Mouse (Mus musculus): Measurements from ENCODE around the gene Bmp15.

The Bmp15 gene

DNA sequence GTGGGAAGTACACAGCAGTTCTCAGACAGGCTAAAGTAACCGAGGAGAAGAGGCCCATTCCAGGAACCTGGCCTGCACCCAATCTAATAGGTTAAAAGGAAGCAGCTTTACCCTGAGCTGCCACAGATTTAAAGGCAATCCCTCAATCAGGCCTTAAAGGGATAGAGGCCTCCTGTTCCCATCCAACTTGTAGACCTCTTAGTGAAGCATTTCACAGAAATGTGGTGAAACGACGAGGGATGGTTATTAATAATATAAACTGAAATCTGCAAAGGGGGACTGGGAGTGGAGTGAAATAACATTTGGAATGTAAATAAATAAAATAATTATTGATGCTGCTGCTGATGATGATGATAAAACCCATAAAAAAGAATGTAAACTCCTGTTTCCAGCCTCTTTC, at the start of gene Bmp15:
Bmp15 (minus strand) TSS at position 101 of the 400 bp plus-strand sequence.
- DNase-seq, result no peak

DNA sequence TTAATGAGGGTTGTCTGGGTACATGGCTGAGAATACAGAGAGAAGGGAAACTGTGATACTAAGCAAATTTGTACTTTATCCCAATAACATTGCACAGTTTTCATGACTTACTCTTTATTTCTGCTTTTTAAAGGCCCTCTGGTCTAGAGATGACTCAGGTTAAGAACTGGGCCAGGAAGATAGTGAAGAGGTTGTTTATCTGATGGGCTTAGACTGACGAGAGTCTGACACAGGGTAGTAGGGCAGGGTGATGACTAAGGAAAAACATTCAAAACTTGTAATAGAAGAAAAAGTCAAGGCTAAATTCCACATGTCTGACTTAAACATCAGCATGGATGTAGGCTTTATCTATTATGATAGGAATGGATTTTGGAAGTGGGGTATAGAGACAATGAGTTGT, 48.3 kb upstream of the Bmp15 start:
- no peak for DNase-seq

DNA sequence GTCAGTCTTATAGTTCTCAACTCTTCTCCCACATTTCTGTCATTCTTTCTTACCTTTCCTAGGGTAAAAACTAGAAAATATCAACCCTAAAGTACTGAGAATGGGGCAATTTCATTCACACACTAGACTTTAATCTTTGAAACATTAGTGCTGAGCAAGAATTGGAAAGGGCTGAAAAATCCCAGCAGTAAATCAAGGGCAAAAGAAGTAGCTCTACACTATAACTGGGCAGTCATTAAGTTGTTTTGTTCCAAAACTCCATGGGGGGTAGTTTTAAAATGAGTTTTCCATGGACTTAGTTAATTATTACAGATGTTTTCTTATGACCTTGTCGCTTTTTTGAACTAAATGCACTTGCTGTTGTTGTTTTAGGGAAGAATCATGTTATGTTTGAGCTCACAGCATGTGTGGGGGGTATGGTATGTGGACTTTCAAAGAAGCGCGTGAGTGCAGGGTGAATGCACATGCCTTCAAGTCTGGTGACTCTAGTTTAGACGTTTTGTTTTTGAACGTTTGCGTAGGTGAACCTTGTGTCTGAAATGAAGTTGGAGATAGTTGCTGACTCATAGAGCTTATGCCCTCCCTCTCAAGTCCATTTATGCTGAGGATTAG, 37.1 kb upstream of the Bmp15 start:
- no peak for DNase-seq

DNA sequence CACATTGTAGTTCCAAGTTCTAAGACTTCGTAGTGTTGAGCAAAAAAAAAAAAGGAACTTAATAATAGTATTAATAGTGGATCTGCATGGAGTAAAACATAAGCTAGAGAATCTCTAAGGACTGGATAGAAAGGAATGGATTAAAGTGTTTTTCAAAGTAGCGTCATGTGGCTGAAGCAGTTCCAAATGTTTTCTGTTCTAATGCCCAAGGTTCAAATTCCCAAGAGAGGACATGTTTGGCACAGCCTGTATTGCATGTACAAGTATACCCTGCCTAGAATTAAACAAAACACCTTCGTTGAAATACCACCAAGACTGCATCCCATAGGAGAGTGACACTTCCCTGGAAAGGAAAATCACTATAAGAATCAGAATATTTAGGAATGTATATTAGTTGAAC, 36.4 kb upstream of the Bmp15 start:
- DNase-seq, result no peak

DNA sequence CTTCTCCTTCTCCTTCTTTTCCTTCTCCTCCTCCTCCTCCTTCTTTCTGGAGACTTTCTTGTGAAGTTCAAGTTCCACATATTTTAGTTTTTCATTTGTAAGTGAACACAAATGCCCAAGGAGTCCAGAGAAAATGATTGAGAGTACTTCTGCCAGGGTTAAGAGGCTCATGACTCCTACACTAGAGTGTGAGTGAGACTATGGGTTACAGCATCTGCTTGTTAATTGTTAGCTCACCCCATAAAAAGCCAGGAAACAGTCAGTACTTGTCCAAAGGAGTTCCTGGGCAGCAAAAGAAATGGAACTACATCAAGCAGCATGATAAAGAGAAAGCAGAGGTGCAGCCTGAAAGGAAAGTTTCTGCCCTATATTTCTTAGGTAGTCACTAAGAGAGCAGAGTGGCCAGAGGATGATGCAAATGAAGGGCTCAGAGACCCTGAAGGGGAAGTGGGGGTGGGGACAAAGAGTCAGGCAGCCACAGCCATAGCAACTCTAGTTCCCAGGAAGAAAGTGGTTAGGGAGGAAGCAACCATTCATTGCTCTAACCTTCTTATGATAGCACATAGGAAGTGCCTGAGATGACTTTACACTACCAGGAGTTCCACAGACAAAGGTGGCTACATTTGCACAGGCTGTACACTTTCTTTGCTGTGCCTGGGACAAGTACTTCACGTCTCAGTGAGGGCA, 24.9 kb upstream of the Bmp15 start:
- DNase-seq, result no peak

DNA sequence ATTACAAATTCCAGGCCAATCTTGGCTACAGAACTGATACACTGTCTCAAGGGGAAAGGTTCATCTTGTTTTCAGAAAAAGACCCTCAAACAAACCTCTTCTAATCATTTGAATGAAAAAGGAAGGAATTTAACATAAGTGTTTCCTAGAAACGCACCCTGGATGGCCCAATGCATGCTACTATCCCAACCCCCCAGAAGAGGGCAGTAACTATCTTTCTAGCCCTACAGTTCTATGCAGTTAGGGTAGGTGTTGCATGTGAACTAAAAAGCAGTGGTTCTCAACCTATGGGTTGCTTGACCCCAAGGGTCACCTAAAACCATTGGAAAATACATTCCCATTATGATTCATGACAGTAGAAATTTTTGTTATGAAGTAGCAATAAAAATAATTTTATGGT, 3.5 kb upstream of the Bmp15 start:
- no peak for DNase-seq

DNA sequence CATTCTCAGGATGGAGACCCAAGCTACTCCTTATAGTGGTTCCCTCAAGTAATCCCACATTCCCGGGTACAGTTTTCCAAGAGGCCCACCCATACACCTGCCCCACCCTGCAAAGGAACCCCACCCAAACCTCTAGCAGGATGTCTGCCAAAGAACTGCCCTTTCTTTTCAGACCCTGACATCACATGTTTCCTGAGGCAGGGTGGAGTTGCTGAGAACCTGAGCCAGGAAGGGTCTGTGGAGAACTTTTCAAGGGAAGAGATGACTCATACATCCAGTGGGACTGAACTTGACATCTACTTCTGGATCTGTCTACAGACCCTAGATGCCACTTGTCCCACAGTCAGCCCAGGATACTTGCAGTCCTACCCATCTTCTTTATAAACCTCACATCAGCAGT, 2.8 kb downstream of the Bmp15 start:
- DNase-seq, result no peak
